Mouse (Mus musculus): Measurements from ENCODE around the gene Clip4. TPM values are rescaled to one million over a fixed set of nuclear protein-coding genes. Genes with fewer than 3 reads are reported as not detected.

Gene Clip4
- polyA plus RNA-seq, 1 experiment from 2014 or later: 4.9 TPM

- H3K27ac ChIP-seq: no peak overlapping the region
- WGBS: 80% methylated on average over 6 of the region's 6 CpGs
These were observed 35.2 kb downstream of the Clip4 start for GRCm38 (mm10) chr17:71803456-71803855.

GRCm38 (mm10) chr17:71803876-71804275 is 35.6 kb downstream of the Clip4 start:
- no peaks in the 10 kb centered on the region for H3K27me3 ChIP-seq (ENCODE audit: insufficient read depth, poor library complexity, severe bottlenecking)
- H3K4me1 ChIP-seq (replicated peaks): no peaks in the 10 kb centered on the region; the same call in 1 of the 2 replicates
- 0 out of 2 replicates have a peak, but pooled peaks cover 3% of the 10 kb centered on the region for H3K9me3 ChIP-seq
- 96% methylated on average over 4 of the region's 4 CpGs for WGBS
- H3K4me3 ChIP-seq: no peak overlapping the region
- no peak for DNase-seq (ENCODE audit: low spot score)
- no peak overlapping the region for H3K27ac ChIP-seq
- H3K36me3 ChIP-seq: peaks cover 69% of the 10 kb centered on the region

More at GRCm38 (mm10) chr17:71803456-71803855, 35.2 kb downstream of the Clip4 start:
- H3K36me3 ChIP-seq: peaks cover 69% of the 10 kb centered on the region
- H3K4me1 ChIP-seq (replicated peaks): no peaks in the 10 kb centered on the region; the same call in 1 of the 2 replicates
- no peak for DNase-seq (ENCODE audit: low spot score)
- 0 out of 2 replicates have a peak, but pooled peaks cover 3% of the 10 kb centered on the region for H3K9me3 ChIP-seq
- H3K27me3 ChIP-seq (ENCODE audit: insufficient read depth, poor library complexity, severe bottlenecking): no peaks in the 10 kb centered on the region
- H3K4me3 ChIP-seq: no peak overlapping the region

GRCm38 (mm10) chr17:71811070-71811469 is 42.8 kb downstream of the Clip4 start:
- Histone ChIP-seq H3K9me3 (no peaks in the 10 kb centered on the region), H3K36me3 (peaks cover 40% of the 10 kb centered on the region), H3K27ac (no peak overlapping the region), H3K27me3 (ENCODE audit: insufficient read depth, poor library complexity, severe bottlenecking) (no peaks in the 10 kb centered on the region), H3K4me1 (replicated peaks) (no peaks in the 10 kb centered on the region; the same call in 1 of the 2 replicates), H3K4me3 (no peak overlapping the region)
- no peak for DNase-seq (ENCODE audit: low spot score)
- 80% methylated on average over 8 of the region's 8 CpGs for WGBS

- H3K9me3 ChIP-seq: no peaks in the 10 kb centered on the region
- no peak overlapping the region for H3K4me3 ChIP-seq
- no peaks in the 10 kb centered on the region for H3K27me3 ChIP-seq (ENCODE audit: insufficient read depth, poor library complexity, severe bottlenecking)
- DNase-seq (ENCODE audit: low spot score): no peak
- H3K27ac ChIP-seq: no peak overlapping the region
- H3K36me3 ChIP-seq: peaks cover 41% of the 10 kb centered on the region
- no peaks in the 10 kb centered on the region for H3K4me1 ChIP-seq (replicated peaks)
- WGBS: 87% methylated on average over 8 of the region's 8 CpGs
These were observed 48.0 kb downstream of the Clip4 start for GRCm38 (mm10) chr17:71816136-71816864.

- peaks cover 5% of the 10 kb centered on the region; the same call in 1 of the 2 replicates for H3K4me1 ChIP-seq (replicated peaks)
- WGBS: 92% methylated on average over 8 of the region's 8 CpGs
- H3K9me3 ChIP-seq: no peaks in the 10 kb centered on the region
- peaks cover 54% of the 10 kb centered on the region for H3K36me3 ChIP-seq
- H3K27ac ChIP-seq: no peak overlapping the region
- H3K27me3 ChIP-seq (ENCODE audit: insufficient read depth, poor library complexity, severe bottlenecking): no peaks in the 10 kb centered on the region
- H3K4me3 ChIP-seq: no peak overlapping the region
- DNase-seq (ENCODE audit: low spot score): no peak
These were observed 55.5 kb downstream of the Clip4 start for GRCm38 (mm10) chr17:71823622-71824306.

- H3K36me3 ChIP-seq: peaks cover 51% of the 10 kb centered on the region
- no peaks in the 10 kb centered on the region for H3K27me3 ChIP-seq (ENCODE audit: insufficient read depth, poor library complexity, severe bottlenecking)
- WGBS: 89% methylated on average over 3 of the region's 3 CpGs
- no peak for DNase-seq (ENCODE audit: low spot score)
- no peak overlapping the region for H3K4me3 ChIP-seq
- H3K27ac ChIP-seq: no peak overlapping the region
- no peaks in the 10 kb centered on the region for H3K9me3 ChIP-seq
- peaks cover 9% of the 10 kb centered on the region; the same call in 1 of the 2 replicates for H3K4me1 ChIP-seq (replicated peaks)
These were observed 58.3 kb downstream of the Clip4 start for GRCm38 (mm10) chr17:71826603-71827002.

- no peak for DNase-seq (ENCODE audit: low spot score)
- H3K4me3 ChIP-seq: no peak overlapping the region
- no peak overlapping the region for H3K27ac ChIP-seq
- H3K36me3 ChIP-seq: peaks cover 52% of the 10 kb centered on the region
- peaks cover 9% of the 10 kb centered on the region; the same call in 1 of the 2 replicates for H3K4me1 ChIP-seq (replicated peaks)
- no peaks in the 10 kb centered on the region for H3K9me3 ChIP-seq
- no peaks in the 10 kb centered on the region for H3K27me3 ChIP-seq (ENCODE audit: insufficient read depth, poor library complexity, severe bottlenecking)
- 77% methylated on average over 8 of the region's 8 CpGs for WGBS
These were observed 59.4 kb downstream of the Clip4 start for GRCm38 (mm10) chr17:71827627-71828026.

GRCm38 (mm10) chr17:71828647-71829414 is 60.6 kb downstream of the Clip4 start:
- Histone ChIP-seq H3K4me3 (no peak overlapping the region), H3K9me3 (no peaks in the 10 kb centered on the region), H3K27me3 (ENCODE audit: insufficient read depth, poor library complexity, severe bottlenecking) (no peaks in the 10 kb centered on the region), H3K4me1 (replicated peaks) (peaks cover 9% of the 10 kb centered on the region; the same call in 1 of the 2 replicates), H3K36me3 (peaks cover 52% of the 10 kb centered on the region), H3K27ac (no peak overlapping the region)
- 60% methylated on average over 12 of the region's 12 CpGs for WGBS
- no peak for DNase-seq (ENCODE audit: low spot score)

- H3K27me3 ChIP-seq (ENCODE audit: insufficient read depth, poor library complexity, severe bottlenecking): no peaks in the 10 kb centered on the region
- no peaks in the 10 kb centered on the region for H3K9me3 ChIP-seq
- peaks cover 9% of the 10 kb centered on the region; the same call in 1 of the 2 replicates for H3K4me1 ChIP-seq (replicated peaks)
- no peak for DNase-seq (ENCODE audit: low spot score)
- H3K36me3 ChIP-seq: peaks cover 42% of the 10 kb centered on the region
- no peak overlapping the region for H3K27ac ChIP-seq
- WGBS: 90% methylated on average over 3 of the region's 3 CpGs
- no peak overlapping the region for H3K4me3 ChIP-seq
These were observed 63.7 kb downstream of the Clip4 start for GRCm38 (mm10) chr17:71831960-71832359.

- Histone ChIP-seq H3K36me3 (peaks cover 10% of the 10 kb centered on the region), H3K27me3 (ENCODE audit: insufficient read depth, poor library complexity, severe bottlenecking) (no peaks in the 10 kb centered on the region), H3K4me1 (replicated peaks) (no peaks in the 10 kb centered on the region), H3K27ac (no peak overlapping the region), H3K4me3 (no peak overlapping the region), H3K9me3 (peaks cover 6% of the 10 kb centered on the region; the same call in 1 of the 2 replicates)
- WGBS: 85% methylated on average over 3 of the region's 3 CpGs
- no peak for DNase-seq (ENCODE audit: low spot score)
These were observed 93.9 kb downstream of the Clip4 start for GRCm38 (mm10) chr17:71862184-71862583.

GRCm38 (mm10) chr17:71862895-71863294 is 94.6 kb downstream of the Clip4 start:
- no peak overlapping the region for H3K27ac ChIP-seq
- peaks cover 6% of the 10 kb centered on the region; the same call in 1 of the 2 replicates for H3K9me3 ChIP-seq
- no peak for DNase-seq (ENCODE audit: low spot score)
- no peak overlapping the region for H3K4me3 ChIP-seq
- no peaks in the 10 kb centered on the region for H3K27me3 ChIP-seq (ENCODE audit: insufficient read depth, poor library complexity, severe bottlenecking)
- H3K36me3 ChIP-seq: peaks cover 10% of the 10 kb centered on the region
- WGBS: 88% methylated on average over 4 of the region's 4 CpGs
- no peaks in the 10 kb centered on the region for H3K4me1 ChIP-seq (replicated peaks)

- Histone ChIP-seq H3K27ac (no peak overlapping the region), H3K4me1 (replicated peaks) (peaks cover 3% of the 10 kb centered on the region; the same call in 1 of the 2 replicates), H3K36me3 (peaks cover 7% of the 10 kb centered on the region), H3K4me3 (no peak overlapping the region), H3K27me3 (ENCODE audit: insufficient read depth, poor library complexity, severe bottlenecking) (peaks cover 3% of the 10 kb centered on the region; the same call in 1 of the 2 replicates), H3K9me3 (peaks cover 6% of the 10 kb centered on the region; the same call in 1 of the 2 replicates)
- 92% methylated on average over 8 of the region's 8 CpGs for WGBS
- no peak for DNase-seq (ENCODE audit: low spot score)
These were observed 95.8 kb downstream of the Clip4 start for GRCm38 (mm10) chr17:71864039-71864438.
